8 mouse cellular contexts compared by ENCODE assay signal in the genomic region with DNA sequence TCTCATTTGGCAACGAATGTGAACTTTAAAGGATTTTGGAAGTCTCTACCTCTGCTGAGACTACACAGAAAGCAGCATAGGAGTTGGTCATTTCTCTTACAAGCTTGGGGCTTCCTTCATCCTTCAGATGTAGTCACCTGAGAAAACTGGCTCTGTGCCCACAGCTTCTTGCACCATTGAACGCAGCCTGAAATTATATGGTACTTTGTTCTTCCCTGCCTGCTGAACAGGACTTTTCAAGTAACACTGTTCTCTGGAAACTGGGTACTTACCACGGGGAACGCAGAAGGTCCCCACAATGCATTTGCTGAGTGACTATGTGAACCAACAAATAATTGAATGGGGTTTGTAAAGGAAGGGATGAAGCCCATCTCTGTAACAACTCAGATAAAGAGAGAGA. TPM values are rescaled to one million over a fixed set of nuclear protein-coding genes. Genes with fewer than 3 reads are reported as not detected.
DNase-seq lines count a peak whose midpoint lies in the region; ATAC-seq and TF ChIP-seq lines count a peak whose summit lies in the region.

No protein-coding gene starts in this region.

- no peak overlapping the region for H3K9ac ChIP-seq in hindbrain, embryonic 13.5 days
- peak overlapping the region; percentile 61; the same call in 1 of the 2 replicates for H3K9ac ChIP-seq in liver, embryonic 13.5 days

- peak overlapping the region; percentile 90 for H3K4me3 ChIP-seq in testis, adult 2 months (ENCODE audit: control insufficient read depth, low read depth, low read length)
- H3K4me3 ChIP-seq in hindbrain, embryonic 13.5 days = peak overlapping the region; percentile 27; the same call in 1 of the 2 replicates
- peak overlapping the region; percentile 48 for H3K4me3 ChIP-seq in liver, embryonic 13.5 days (replicated peaks)

- no peak for TF ChIP-seq POLR2A in testis, adult 2 months (IDR thresholded peaks at IDR 0.05; ENCODE audit: control insufficient read depth, low read depth, low read length)

- H3K36me3 ChIP-seq in testis, adult 2 months (ENCODE audit: control insufficient read depth, insufficient read depth, low read length) = peaks cover 1% of the 10 kb centered on the region
- no peaks in the 10 kb centered on the region for H3K36me3 ChIP-seq in hindbrain, embryonic 13.5 days
- H3K36me3 ChIP-seq in liver, embryonic 13.5 days = no peaks in the 10 kb centered on the region

- peak overlapping the region; percentile 52 for H3K4me2 ChIP-seq in hindbrain, embryonic 13.5 days
- H3K4me2 ChIP-seq in liver, embryonic 13.5 days = peak overlapping the region; percentile 73

- H3K4me1 ChIP-seq in testis, adult 2 months (ENCODE audit: control insufficient read depth, insufficient read depth, low read length) = peaks cover 21% of the 10 kb centered on the region
- peaks cover 8% of the 10 kb centered on the region for H3K4me1 ChIP-seq in hindbrain, embryonic 13.5 days (replicated peaks)
- peaks cover 38% of the 10 kb centered on the region for H3K4me1 ChIP-seq in liver, embryonic 13.5 days (replicated peaks)

- DNase-seq in testis, postnatal 14 days (ENCODE audit: low spot score) = no peak
- no peak for DNase-seq in liver, embryonic 13.5 days
- DNase-seq in Muller cell, postnatal 12 days (ENCODE audit: inconsistent ontology term) = no peak
- no peak for DNase-seq in embryo, embryonic 10 days (ENCODE audit: low spot score)
- DNase-seq in left cerebral cortex, postnatal 10 days (ENCODE audit: extremely low spot score in 1 of 2, low spot score in 2 of 2) = no peak
- no peak for DNase-seq in spleen, postnatal 36 days (ENCODE audit: low spot score in 2 of 2)

- WGBS in hindbrain, embryonic 13.5 days = 82% methylated on average over 4 of the region's 4 CpGs
- 75% methylated on average over 4 of the region's 4 CpGs for whole genome bisulfite sequencing in liver, embryonic 13.5 days (ENCODE audit: insufficient replicate concordance)

- ATAC-seq in hindbrain, embryonic 13.5 days (ENCODE audit: low FRiP score) = no peak
- ATAC-seq in liver, embryonic 13.5 days (ENCODE audit: low read depth) = no peak

- intact Hi-C loops in left cerebral cortex, postnatal 10 days (cut with DNase I) = loop anchor here (2.0 to 10.0 kb wide), 2 partner anchors 50 to 108 kb away; a partner anchor contains a TSS

- TF ChIP-seq CTCF in testis, adult 2 months (IDR thresholded peaks at IDR 0.05; ENCODE audit: control insufficient read depth, insufficient read depth, insufficient replicate concordance, low read depth, low read length) = no peak

- peak overlapping the region; percentile 78 for H3K27ac ChIP-seq in testis, adult 2 months (ENCODE audit: control insufficient read depth, insufficient read depth, low read depth, low read length)
- H3K27ac ChIP-seq in hindbrain, embryonic 13.5 days = no peak overlapping the region
- H3K27ac ChIP-seq in liver, embryonic 13.5 days = no peak overlapping the region

- no peaks in the 10 kb centered on the region for H3K27me3 ChIP-seq in testis, adult 2 months (ENCODE audit: control insufficient read depth, insufficient read depth, low read length)
- 0 out of 2 replicates have a peak, but pooled peaks cover 3% of the 10 kb centered on the region for H3K27me3 ChIP-seq in hindbrain, embryonic 13.5 days
- no peaks in the 10 kb centered on the region for H3K27me3 ChIP-seq in liver, embryonic 13.5 days

- no peaks in the 10 kb centered on the region for H3K9me3 ChIP-seq in hindbrain, embryonic 13.5 days
- no peaks in the 10 kb centered on the region for H3K9me3 ChIP-seq in liver, embryonic 13.5 days (replicated peaks)

RNA-seq across cellular contexts. Expression of a gene that starts 0.5 kb away (rescaled TPM):
- polyA plus RNA-seq in testis, adult 2 months (2012; rRNA removed) = 54.0 and 54.2 TPM in 2 replicates
- 4.1 and 4.6 TPM in 2 replicates for polyA plus RNA-seq in hindbrain, embryonic 13.5 days (2015; fragmentation: Nextera tagmentation; extraction: Ambion mirVana)
- 0.15 and 0.28 TPM in 2 replicates for polyA plus RNA-seq in liver, embryonic 13.5 days (2015; fragmentation: Nextera tagmentation; extraction: Ambion mirVana)
- 1 to 10 TPM; 1.4 to 2.1 TPM for total RNA-seq in left cerebral cortex, postnatal 10 days (2021)

RNA-seq across cellular contexts. Expression of a gene that starts 13.2 kb away (rescaled TPM):
- polyA plus RNA-seq in testis, adult 2 months (2012; rRNA removed) = 6.5 and 8.5 TPM in 2 replicates
- 70.5 and 76.3 TPM in 2 replicates for polyA plus RNA-seq in hindbrain, embryonic 13.5 days (2015; fragmentation: Nextera tagmentation; extraction: Ambion mirVana)
- 18.1 and 21.9 TPM in 2 replicates for polyA plus RNA-seq in liver, embryonic 13.5 days (2015; fragmentation: Nextera tagmentation; extraction: Ambion mirVana)
- total RNA-seq in left cerebral cortex, postnatal 10 days (2021) = 10 to 100 TPM; 38.9 to 39.3 TPM

Comparison
In these comparisons a context has a peak if more than half of its experiments do, and no peak if none do; other contexts are left out.
1. H3K4me3 ChIP-seq: peak in every context shown above with its lines; median percentile 90 in testis, adult 2 months; 48 in liver, embryonic 13.5 days; 27 in hindbrain, embryonic 13.5 days.